Mouse (Mus musculus) kidney, adult 9 months (tissue): Measurements from ENCODE around the gene Ppp4r4.
"Not testable (repeated sequence)": the region's sequence is repeated elsewhere in the genome, so short reads cannot be mapped to it uniquely, and the experiment has no call there.

Experiments used
- DNase-seq: peaks from one replicate; pipeline ENCODE4 v3.0.0; 2022

Gene Ppp4r4

DNA sequence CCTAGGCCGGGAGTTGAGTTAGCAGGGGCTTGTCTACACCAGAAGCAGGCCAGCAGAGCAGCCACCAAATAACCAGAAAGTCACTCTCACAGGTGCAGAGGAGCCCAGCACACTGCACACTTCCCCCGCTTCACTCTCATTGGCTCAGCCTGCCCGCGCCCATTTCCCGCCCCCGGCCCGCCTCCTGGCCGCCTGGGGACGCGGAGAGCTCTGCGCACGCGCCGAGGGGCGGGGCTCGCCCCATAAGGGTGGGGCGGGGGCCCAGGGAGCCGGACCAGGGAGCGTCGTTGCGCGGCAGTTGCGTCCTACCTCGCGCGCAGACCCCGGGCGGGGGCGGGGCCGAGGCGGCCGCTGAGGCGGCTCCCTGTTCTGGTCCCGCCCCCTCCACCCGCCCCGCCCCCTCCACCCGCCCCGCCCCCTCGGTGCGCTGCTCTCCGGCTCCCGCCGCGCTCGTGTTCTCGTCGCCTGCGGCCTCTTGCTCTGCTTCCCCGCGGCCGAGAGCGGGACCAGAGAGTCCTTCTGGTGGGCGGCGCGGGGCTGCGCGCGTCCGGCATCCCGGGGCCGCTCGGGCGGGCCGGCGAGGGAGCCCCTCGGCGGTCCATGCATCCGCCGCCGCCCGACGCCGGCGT, at the start of gene Ppp4r4:
Gene Ppp4r4, plus strand, starts transcription at position 264 of the 629 bp plus-strand sequence.
- DNase-seq: peak; percentile 96

DNA sequence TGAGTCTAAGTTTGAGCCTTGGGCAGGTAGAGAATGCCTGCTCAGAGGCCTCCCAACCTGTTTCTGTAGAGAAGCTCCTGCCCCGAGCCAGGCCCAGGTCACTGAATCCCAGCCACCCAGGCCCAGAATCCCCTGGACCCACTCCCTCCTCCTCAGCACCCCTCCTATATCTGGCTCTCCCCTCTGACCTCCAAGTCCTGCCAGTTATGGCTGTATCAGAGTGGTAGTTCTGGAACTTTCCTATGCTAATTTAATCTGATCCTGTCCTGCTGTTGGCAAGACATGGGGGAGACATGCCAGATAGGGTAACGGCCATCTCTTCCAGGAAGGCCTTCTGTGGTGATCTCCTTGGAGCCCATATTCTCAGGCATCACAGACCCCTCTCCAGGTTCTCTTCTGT, 49.3 kb upstream of the Ppp4r4 start:
- no peak for DNase-seq

DNA sequence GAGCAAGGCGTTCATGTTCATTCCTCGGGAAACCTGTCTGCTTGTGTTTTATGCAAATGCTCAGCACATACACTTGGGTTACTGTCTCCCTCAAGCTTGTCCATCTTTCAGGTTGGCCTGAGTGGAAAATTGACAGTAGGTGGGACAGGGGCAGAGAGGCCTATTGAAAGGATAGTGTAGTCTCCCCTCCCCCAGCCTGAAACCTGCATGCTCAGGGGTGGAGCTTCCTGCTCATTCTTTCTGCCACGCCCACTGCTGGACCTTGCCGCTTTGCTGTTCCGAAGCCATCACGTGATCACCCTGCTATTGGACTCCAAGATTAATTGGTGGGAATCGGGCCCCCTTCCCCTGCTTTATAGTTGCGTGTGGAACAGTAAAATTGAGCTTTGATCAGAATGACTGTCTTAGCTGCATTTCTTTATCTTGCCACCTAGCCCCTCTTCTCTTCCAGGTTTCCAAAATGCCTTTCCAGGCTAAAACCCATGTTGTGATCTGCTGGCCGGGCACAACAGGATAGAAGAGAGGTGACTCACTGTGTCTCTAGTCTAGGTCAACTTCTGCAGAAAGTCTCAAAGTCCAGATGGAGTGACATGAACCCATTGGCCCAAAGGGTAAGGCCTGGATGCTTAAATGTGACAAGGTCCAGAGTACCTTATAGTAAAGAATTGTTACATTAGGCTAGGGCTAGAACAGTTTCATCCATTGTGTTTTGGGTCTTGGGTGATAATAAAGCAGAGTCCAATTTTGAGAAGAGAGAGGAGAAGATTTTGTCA, 47.7 kb upstream of the Ppp4r4 start:
- DNase-seq: not testable (repeated sequence)

GRCm38 (mm10) chr12:103486726-103487125, 45.4 kb upstream of the Ppp4r4 start:
- no peak for DNase-seq

GRCm38 (mm10) chr12:103487276-103487675, 44.8 kb upstream of the Ppp4r4 start:
- DNase-seq: peak; percentile 9

- no peak for DNase-seq
These were observed 44.3 kb upstream of the Ppp4r4 start for GRCm38 (mm10) chr12:103487750-103488149.

DNA sequence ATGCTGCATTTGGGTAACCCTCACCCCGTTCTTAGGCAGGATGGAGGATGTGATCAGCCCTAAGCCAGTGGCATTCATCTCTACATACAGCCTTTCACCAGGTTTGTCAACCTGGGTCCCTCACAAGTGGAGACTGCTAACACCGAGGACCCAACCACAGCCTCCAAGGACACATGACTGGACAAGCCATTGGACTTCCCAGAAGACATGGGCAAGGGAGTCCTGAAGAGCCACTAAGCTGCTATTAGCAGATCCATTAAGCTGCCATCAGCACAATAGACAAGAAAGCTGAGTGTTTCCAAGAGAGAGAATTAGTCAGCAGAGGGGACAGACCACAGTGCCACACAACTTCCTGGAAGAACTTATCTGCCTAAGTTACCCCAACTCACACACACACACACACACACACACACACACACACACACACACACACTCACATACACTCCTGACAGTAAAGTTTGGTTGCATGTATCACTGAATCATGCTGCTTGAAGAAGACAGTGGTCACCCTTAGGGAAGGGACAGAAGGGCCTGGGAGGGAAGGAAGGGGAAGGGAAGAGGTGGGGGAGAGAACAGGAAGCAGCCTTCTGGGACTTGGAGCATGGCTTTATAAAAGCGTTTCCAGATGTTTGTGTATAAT, 40.9 kb upstream of the Ppp4r4 start:
- no peak for DNase-seq

DNA sequence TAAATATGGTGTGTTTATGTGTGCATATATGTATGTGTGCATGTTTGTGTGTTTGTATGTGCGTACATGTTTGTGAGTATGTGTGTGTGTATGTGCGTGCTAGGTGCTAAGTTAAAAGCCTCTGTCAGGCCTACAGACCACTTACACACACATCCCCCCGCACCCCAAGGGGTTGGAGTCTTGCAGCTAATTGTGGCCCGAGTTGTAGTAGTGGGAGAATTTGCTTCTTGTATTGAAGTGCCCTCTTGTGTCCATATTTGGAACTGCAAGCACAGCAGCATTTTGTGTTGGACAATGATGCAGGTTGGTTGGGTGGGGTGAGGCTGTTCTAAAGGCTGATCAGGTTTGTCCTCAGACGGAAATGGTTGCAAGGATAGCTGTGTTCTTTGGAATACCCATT, 39.3 kb upstream of the Ppp4r4 start:
- DNase-seq: peak; percentile 82

DNA sequence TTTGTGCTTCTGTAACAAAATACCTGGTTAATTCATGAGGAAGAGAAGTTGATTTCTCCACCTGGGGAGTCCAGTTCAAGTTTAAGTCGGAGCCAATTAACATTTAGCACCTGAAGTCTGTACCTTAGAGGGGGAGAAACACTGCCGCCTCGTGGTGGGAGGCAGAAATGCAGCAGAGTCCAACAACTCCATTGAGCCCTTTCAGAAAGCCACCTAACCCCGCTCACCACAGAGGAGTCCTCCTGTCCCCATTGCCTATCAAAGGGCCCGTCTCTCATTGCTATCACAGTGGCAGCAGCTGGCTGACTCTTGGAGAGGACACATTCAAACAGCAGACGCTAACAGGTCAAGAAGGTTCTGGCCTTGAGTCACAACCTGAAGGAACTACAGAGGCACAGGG, 37.6 kb upstream of the Ppp4r4 start:
- DNase-seq: peak; percentile 72

DNA sequence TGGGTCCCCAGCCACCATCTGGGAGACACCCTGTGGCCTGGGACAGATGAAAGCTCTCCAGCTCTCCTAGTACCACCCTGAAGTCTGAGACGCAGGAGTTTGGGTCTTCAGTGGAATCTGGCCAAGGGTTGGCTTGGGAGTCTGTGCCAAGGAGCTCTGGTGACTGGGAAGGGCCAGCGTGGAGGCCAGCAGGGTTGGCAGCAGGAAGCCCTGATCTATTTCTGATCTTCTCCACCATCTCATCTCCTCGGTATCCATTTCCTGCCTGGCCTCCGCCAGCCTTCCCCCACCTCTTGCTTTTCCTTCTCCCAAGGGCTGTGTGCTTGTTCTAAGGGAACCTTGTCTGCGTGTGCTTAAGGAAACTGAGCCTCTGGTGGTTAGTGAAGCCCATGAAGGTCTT, 33.3 kb upstream of the Ppp4r4 start:
- no peak for DNase-seq

- DNase-seq: no peak
These were observed 32.8 kb upstream of the Ppp4r4 start for GRCm38 (mm10) chr12:103499261-103499660.

DNA sequence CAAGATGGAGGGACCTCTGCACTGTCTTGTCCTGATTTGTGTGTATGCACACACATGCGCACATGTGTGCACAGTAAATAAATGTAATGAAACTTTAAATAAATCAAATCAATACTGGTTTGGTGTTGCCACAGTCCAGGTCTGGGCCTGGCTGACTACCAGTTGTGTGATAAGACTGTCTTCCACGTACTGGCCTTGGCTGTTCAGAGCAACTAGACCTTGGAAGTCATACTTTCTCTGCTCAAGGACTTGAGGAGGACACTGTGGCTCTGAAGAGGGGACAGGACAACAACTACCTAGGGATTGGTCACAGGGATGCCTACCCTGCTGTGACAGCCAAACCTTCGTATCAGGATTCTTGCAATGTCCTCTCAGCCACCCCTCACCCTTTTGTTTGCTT, 28.8 kb upstream of the Ppp4r4 start:
- no peak for DNase-seq

- DNase-seq: no peak
These were observed 27.7 kb upstream of the Ppp4r4 start for GRCm38 (mm10) chr12:103504402-103504801.

- DNase-seq: no peak
These were observed 23.7 kb upstream of the Ppp4r4 start for GRCm38 (mm10) chr12:103508346-103508745.

GRCm38 (mm10) chr12:103509893-103510292, 22.2 kb upstream of the Ppp4r4 start:
- DNase-seq: no peak

DNA sequence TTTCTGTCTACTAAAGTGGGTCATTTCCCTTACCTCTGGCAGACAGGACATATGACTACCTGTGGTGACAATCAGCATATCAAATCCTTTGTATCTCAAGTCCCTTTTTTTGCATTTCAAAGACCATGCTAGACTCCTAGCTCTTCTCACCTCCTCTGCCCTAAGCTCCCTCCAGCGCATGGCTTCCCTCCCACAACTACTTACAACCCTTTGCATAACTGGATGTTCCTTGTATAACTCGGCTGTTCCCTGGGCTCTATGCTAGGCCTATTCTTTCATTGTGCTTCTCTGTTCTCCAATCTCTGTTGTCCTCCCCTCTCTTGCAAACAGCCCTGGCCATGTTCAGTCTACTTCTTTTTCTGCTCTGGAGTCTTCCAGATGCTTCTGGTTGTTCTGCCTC, 20.5 kb upstream of the Ppp4r4 start:
- DNase-seq: no peak

GRCm38 (mm10) chr12:103513039-103513438, 19.0 kb upstream of the Ppp4r4 start:
- no peak for DNase-seq

DNA sequence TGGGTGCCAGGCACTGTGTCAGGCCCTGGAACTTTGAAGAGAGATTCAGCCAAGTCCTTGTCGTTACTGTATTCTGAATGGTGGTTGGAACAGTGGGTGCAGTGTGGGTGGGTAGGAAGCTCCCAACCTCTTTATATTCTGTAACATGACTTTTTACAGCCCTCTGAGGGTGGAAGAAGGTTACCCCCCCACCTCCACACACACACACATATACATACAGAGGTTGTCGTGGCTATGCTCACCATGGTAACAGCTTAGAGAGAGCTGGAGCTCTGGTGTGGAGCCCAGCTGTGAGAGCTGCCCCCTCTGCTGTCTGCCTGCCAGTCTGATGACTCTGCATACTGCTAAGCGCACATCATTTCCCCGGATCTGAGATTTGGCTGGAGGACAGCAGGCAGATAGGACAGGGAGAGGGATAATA, 18.6 kb upstream of the Ppp4r4 start:
- no peak for DNase-seq

DNA sequence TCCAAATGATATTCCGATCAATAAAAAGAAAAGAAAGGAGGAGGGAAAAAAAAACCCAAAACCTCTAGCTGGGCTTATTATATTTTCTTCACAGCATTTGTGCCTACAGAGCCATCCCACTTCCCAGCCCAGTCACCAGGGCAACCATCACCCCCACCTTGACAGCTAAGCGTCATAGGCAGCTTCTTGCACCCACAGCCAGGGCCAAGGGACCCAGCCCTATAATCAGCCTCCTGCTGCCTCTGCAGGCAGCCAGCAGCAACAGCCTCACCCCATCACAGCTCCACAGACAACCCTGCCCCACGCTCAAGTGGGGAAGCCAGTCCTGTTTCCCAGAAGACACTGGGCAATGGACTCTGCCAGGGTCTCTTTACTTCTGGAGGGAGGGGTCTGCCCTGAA, 17.7 kb upstream of the Ppp4r4 start:
- no peak for DNase-seq

- no peak for DNase-seq
These were observed 16.4 kb upstream of the Ppp4r4 start for GRCm38 (mm10) chr12:103515638-103516037.

GRCm38 (mm10) chr12:103518640-103519039, 13.4 kb upstream of the Ppp4r4 start:
- no peak for DNase-seq

DNA sequence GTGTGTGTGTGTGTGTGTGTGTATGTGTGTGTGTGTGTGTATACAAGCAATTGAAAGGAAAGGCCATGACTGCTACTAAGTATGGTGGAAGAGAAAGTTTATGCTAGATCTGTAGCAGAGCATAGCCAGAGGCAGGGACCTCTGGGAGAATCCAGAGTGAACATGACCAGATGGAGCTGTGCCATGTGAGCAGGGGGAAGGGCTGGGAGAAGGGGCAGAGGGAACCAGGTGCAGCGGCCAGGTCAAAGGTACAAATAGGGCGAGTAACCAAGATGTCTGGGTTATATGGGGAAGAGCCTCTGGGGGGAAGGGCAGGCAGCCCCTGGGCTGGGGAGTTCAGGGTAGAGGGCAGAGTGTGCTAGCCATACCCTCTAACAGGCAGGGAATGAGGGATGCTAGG, 1.5 kb upstream of the Ppp4r4 start:
- peak; percentile 25 for DNase-seq

DNA sequence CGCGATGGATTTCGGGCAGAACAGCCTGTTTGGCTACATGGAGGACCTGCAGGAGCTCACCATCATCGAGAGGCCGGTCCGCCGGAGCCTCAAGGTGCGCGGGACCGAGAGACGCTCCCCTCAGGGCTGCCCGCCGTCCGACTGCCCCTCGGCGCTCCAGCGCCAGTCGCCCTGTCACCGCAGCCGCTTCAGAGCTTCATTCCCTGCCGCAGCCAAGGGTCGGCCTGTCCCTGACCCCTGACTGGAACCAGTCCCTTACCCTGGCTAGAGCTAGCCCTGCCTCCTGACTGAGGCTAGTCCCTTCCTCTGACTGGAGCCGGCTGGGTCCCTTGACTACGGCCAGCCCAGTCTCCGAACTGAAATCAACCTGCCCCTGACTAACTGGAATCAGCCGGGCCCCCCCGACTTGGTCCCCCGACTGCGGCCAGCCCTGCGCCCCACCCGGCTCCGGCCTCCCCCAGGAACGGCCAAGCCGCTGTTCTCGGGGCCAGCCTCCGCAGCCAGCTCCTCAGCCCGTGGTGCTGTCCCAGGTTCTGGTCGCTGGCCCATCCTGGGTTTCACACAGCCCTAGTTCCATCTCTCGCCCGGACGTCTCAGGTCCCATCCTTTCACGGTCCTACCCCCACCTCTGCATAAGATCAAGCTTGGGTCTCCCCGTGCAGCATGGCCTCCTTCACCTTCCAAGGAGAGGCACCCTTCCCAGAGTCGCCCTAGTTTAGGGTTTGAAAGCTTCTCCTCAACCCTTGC, 739 bp downstream of the Ppp4r4 start:
- no peak for DNase-seq
